Mouse (Mus musculus) heart, adult 8-10 months (tissue): ENCODE results near the gene Olfr520. TPM values are rescaled to one million over a fixed set of nuclear protein-coding genes. Genes with fewer than 3 reads are reported as not detected.
"Not testable (repeated sequence)": the region's sequence is repeated elsewhere in the genome, so short reads cannot be mapped to it uniquely, and the experiment has no call there.

Source experiments
- DNase-seq: peaks from one replicate; pipeline ENCODE4 v3.0.0; 2022; ENCODE audit warnings: low spot score
- total RNA-seq, 4 experiments: library from RNA; stranded (reverse); gene quantifications; 2 replicates each; pipeline ENCODE4 v1.2.4; 2022

Gene Olfr520
- total RNA-seq, 4 experiments from 2014 or later: 0.44 TPM; not detected in 3

DNA sequence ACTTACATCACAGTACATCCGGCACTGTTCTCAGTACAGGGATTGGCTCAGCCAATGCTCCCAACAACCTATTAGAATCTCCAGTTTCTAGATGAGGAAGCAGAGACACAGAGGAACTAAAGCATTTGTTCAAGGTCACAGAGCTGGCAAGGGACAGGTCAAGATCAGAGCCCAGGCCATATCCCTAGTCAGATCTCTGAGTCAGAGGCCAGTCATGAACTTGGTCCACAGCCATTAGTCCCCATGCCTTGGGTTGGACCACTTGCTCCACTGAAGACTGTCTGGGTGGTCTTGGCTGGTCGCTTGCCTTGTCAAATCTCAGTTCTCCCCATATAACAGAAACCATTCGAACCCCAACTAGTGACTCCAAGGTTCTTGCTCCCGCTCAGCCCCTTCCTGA lies 17.6 kb upstream of the Olfr520 start:
- no peak for DNase-seq

DNA sequence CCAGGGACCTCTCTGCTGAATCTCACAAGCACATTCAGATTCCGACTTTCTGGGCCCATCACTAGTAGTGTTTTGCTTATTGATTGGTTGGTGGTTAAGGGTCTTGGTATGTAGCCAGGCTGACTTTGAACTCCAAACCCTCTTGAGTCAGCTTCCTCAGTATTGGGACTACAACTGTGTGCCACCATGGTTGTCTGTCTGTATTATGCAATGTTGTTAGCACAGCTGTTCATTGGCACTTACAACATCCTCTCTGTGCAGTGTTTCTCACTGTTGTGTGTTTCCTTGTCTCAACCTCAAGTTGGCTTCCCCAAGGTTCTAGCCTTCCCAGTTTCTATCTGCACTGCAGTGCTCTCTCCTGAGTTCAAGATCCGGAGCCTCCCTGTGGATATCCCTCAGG lies 13.5 kb upstream of the Olfr520 start:
- no peak for DNase-seq

GRCm38 (mm10) chr7:99734612-99735011 lies 4.5 kb downstream of the Olfr520 start:
- peak; percentile 38 for DNase-seq

- not testable (repeated sequence) for DNase-seq
Measured at GRCm38 (mm10) chr7:99735491-99735890, 5.4 kb downstream of the Olfr520 start.

DNA sequence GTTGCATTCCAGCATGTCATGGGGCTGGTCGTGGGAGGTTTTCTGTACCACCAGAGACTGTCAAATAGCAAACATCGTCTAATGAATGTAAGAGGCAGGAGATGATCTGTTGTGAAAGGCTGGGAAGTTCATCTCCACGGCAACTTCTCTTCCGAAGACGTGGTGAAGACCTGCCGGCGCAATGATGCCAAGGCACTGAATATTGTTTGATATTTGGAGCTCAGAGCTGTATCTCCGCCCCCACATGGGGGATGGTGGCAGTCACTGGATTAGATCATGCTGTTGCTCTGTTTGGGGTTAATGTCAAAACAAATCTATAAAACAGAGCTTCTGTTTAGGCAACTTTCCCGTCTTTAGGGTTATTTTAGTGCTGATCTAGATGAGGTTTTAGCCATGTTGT lies 9.2 kb downstream of the Olfr520 start:
- no peak for DNase-seq

DNA sequence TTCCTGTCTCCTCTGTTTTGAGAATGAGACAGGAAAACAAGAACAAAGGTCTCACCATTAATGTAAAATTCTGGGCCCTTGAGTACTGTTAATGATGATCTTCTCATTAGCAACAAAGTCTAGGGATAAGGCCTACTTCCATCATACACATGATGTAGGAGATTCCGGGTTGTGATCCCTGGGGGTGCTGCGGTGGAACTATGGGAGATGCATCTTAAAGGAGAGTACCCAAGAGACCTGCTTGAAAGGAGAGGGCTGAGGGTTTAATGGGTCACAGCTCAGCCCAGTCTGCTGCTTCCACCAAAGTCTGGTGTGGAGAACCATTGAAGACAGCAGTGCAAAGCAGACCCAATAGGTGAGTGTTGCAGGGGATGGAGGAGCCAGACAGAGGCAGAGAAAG lies 33.1 kb downstream of the Olfr520 start, which contains the start of gene Olfr521:
TSS of gene Olfr521 (plus strand) at position 301 of the 400 bp plus-strand sequence.
- DNase-seq: no peak

GRCm38 (mm10) chr7:99781385-99781784 lies 51.3 kb downstream of the Olfr520 start:
- no peak for DNase-seq

GRCm38 (mm10) chr7:99781916-99782315 lies 51.8 kb downstream of the Olfr520 start:
- no peak for DNase-seq

- no peak for DNase-seq
Measured at GRCm38 (mm10) chr7:99783421-99783820, 53.3 kb downstream of the Olfr520 start.

- no peak for DNase-seq
Measured at GRCm38 (mm10) chr7:99785553-99785952, 55.5 kb downstream of the Olfr520 start.

Other genes with a start within 250 kb of the Olfr520 start
- gene Rps3, start 246.5 kb upstream of the Olfr520 start, total RNA-seq: 100 to 1,000 TPM; 305 to 381 (median 333) TPM
- gene Arrb1, start 194.8 kb upstream of the Olfr520 start, total RNA-seq: 10 to 100 TPM; 16.2 to 28.4 (median 19.5) TPM
- 1 to 10 TPM; 2.8 to 3.4 (median 3.1) TPM for gene Tpbgl, start 103.2 kb upstream of the Olfr520 start, total RNA-seq
- gene Slco2b1, start 18.9 kb upstream of the Olfr520 start, total RNA-seq: 1 to 10 TPM; 8.3 to 9.1 (median 8.9) TPM
- not detected for gene Olfr521, start 33.2 kb downstream of the Olfr520 start, total RNA-seq
- gene Neu3, start 98.1 kb downstream of the Olfr520 start, total RNA-seq: 1 to 10 TPM; 3.3 to 5.4 (median 4.8) TPM
- gene Xrra1, start 128.8 kb downstream of the Olfr520 start, total RNA-seq: not detected
- gene Spcs2, start 133.2 kb downstream of the Olfr520 start, total RNA-seq: 10 to 100 TPM; 60.3 to 67.9 (median 63.1) TPM